Mouse (Mus musculus): ENCODE data around the gene Ctsa.

DNA sequence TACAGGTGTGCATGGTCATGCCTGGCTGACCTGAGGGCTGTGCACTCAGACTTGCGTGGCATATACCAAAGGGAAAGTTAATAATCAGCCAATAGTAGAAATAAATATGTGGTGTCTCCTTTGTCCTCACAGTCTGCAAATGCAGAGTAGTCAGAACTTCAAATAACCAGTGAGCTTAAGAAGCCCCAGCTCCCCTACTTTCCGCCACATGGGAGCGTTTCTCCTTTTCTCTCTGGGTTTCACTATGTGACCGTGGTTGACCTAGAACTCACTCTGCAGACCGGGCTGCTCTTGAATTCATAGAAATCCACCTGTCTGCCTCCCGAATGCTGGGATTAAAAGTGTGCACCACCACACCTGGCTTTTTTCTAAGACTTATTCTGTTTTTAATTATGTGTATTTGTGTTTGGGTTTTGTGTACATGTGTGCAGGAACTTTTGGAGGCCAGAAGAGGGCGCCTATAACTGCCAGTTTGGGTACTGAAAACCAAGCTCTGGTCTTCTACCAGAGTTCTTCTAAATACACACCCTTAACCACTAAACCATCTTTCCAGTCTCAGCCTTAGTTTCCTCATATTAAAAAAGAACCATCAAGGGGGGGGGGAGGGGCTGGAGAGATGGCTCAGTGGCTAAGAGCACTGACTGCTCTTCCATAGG, 48.6 kb upstream of the Ctsa start:
- TF ChIP-seq CTCF (IDR thresholded peaks at IDR 0.05; ENCODE audit: low read depth), result peak; percentile 44; the same call in 1 of the 2 replicates
- TF ChIP-seq EP300 (IDR thresholded peaks at IDR 0.05; ENCODE audit: low read depth), result no peak
